Mouse (Mus musculus): ENCODE data around the gene 1500009L16Rik.
A peak's percentile ranks its signal among the peaks of the same experiment; 100 is the strongest.

The 1500009L16Rik gene

GRCm38 (mm10) chr10:83722579-83723031 lies at the start of gene 1500009L16Rik:
1500009L16Rik (plus strand) TSS chr10:83722865.
- DNase-seq (ENCODE audit: low read depth): peak; percentile 36

GRCm38 (mm10) chr10:83681334-83681733 lies 41.3 kb upstream of the 1500009L16Rik start:
- DNase-seq (ENCODE audit: low read depth): no peak

- no peak for DNase-seq (ENCODE audit: low read depth)
Observed at GRCm38 (mm10) chr10:83688215-83688614, 34.5 kb upstream of the 1500009L16Rik start.

- DNase-seq (ENCODE audit: low read depth): no peak
Observed at GRCm38 (mm10) chr10:83692175-83692895, 30.3 kb upstream of the 1500009L16Rik start.

- no peak for DNase-seq (ENCODE audit: low read depth)
Observed at GRCm38 (mm10) chr10:83696226-83696625, 26.4 kb upstream of the 1500009L16Rik start.

- DNase-seq (ENCODE audit: low read depth): no peak
Observed at GRCm38 (mm10) chr10:83706628-83707027, 16.0 kb upstream of the 1500009L16Rik start.

GRCm38 (mm10) chr10:83709920-83710319 lies 12.7 kb upstream of the 1500009L16Rik start:
- DNase-seq (ENCODE audit: low read depth): no peak

- no peak for DNase-seq (ENCODE audit: low read depth)
Observed at GRCm38 (mm10) chr10:83711769-83712168, 10.9 kb upstream of the 1500009L16Rik start.

- DNase-seq (ENCODE audit: low read depth): no peak
Observed at GRCm38 (mm10) chr10:83718855-83719474, 3.7 kb upstream of the 1500009L16Rik start.

GRCm38 (mm10) chr10:83723055-83723454 lies 390 bp downstream of the 1500009L16Rik start:
- DNase-seq (ENCODE audit: low read depth): no peak

- no peak for DNase-seq (ENCODE audit: low read depth)
Observed at GRCm38 (mm10) chr10:83724351-83725059, 1.8 kb downstream of the 1500009L16Rik start.

- DNase-seq (ENCODE audit: low read depth): no peak
Observed at GRCm38 (mm10) chr10:83726164-83726563, 3.5 kb downstream of the 1500009L16Rik start.

GRCm38 (mm10) chr10:83727846-83728245 lies 5.2 kb downstream of the 1500009L16Rik start:
- no peak for DNase-seq (ENCODE audit: low read depth)

GRCm38 (mm10) chr10:83728529-83728928 lies 5.9 kb downstream of the 1500009L16Rik start:
- no peak for DNase-seq (ENCODE audit: low read depth)

- no peak for DNase-seq (ENCODE audit: low read depth)
Observed at GRCm38 (mm10) chr10:83729076-83729475, 6.4 kb downstream of the 1500009L16Rik start.

GRCm38 (mm10) chr10:83729492-83729891 lies 6.8 kb downstream of the 1500009L16Rik start:
- peak; percentile 67 for DNase-seq (ENCODE audit: low read depth)

GRCm38 (mm10) chr10:83733725-83734124 lies 11.1 kb downstream of the 1500009L16Rik start:
- DNase-seq (ENCODE audit: low read depth): no peak

- no peak for DNase-seq (ENCODE audit: low read depth)
Observed at GRCm38 (mm10) chr10:83738996-83739655, 16.5 kb downstream of the 1500009L16Rik start.

- no peak for DNase-seq (ENCODE audit: low read depth)
Observed at GRCm38 (mm10) chr10:83744656-83745055, 22.0 kb downstream of the 1500009L16Rik start.

- DNase-seq (ENCODE audit: low read depth): no peak
Observed at GRCm38 (mm10) chr10:83753056-83753455, 30.4 kb downstream of the 1500009L16Rik start.

GRCm38 (mm10) chr10:83757343-83757962 lies 34.8 kb downstream of the 1500009L16Rik start:
- DNase-seq (ENCODE audit: low read depth): no peak

GRCm38 (mm10) chr10:83758732-83759131 lies 36.1 kb downstream of the 1500009L16Rik start:
- no peak for DNase-seq (ENCODE audit: low read depth)

Data from c-Kit-positive CD71-negative TER-119-negative erythroid progenitor cells, embryonic 14.5 days (primary cell).